Mouse (Mus musculus) kidney, adult 2 months (tissue): ENCODE data around the gene Arrb1. TPM values are rescaled to one million over a fixed set of nuclear protein-coding genes. Genes with fewer than 3 reads are reported as not detected.

Source experiments
- DNase-seq: peaks from one replicate; pipeline ENCODE4 v3.0.0; 2021
- H3K27ac ChIP-seq: fragments of 200-500 bp; 2 replicates; pipeline ENCODE4 v1.5.1; 2012; ENCODE audit warnings: low read depth, low read length, control low read depth, inconsistent platforms; ENCODE audit not compliant: insufficient read depth
- H3K27me3 ChIP-seq: fragments of 200-500 bp; replicated peaks from 2 replicates; pipeline ENCODE4 v1.6.1; 2012; ENCODE audit warnings: mild to moderate bottlenecking, moderate library complexity, low read length, inconsistent platforms; ENCODE audit not compliant: control insufficient read depth, insufficient read depth
- H3K36me3 ChIP-seq: fragments of 200-500 bp; 2 replicates; pipeline ENCODE4 v1.6.1; 2012; ENCODE audit warnings: mild to moderate bottlenecking, moderate library complexity, low read length, inconsistent platforms; ENCODE audit not compliant: control insufficient read depth, insufficient read depth
- H3K4me1 ChIP-seq: fragments of 200-500 bp; 2 replicates; pipeline ENCODE4 v1.6.1; 2011; ENCODE audit warnings: low read length; ENCODE audit not compliant: control insufficient read depth, insufficient read depth
- H3K4me3 ChIP-seq: fragments of 200-500 bp; 2 replicates; pipeline ENCODE4 v1.5.1; 2011; ENCODE audit warnings: mild to moderate bottlenecking, low read depth, low read length, control low read depth; ENCODE audit not compliant: insufficient read depth
- CTCF ChIP-seq: fragments of 200-500 bp; conservative IDR thresholded peaks from 2 replicates; pipeline ENCODE4 v1.5.1; 2011; ENCODE audit warnings: low read depth, mild to moderate bottlenecking, control low read depth, low read length, moderate library complexity, mixed read lengths; ENCODE audit not compliant: insufficient read depth, insufficient read length
- POLR2A ChIP-seq: fragments of 200-500 bp; IDR thresholded peaks from one replicate; pipeline ENCODE4 v1.6.1; 2011; ENCODE audit warnings: low read depth, low read length, control low read depth
- WGBS: fragments of 180-500 bp; shearing (Covaris S2); methylation state at CpG from one replicate; pipeline ENCODE4 v1.1.7; 2018; 5-methylcytosine and 5-hydroxymethylcytosine counted together
- polyA plus RNA-seq: library from polyadenylated mRNA; depleted of rRNA; stranded (reverse); fragments of >200 nt; gene quantifications from 2 replicates; pipeline ENCODE4 v1.2.3, GENCODE M21; 2012

The Arrb1 gene
- polyA plus RNA-seq, 1 experiment, result 47.1 TPM

- 77% methylated on average over 5 of the region's 5 CpGs for WGBS
- no peak for TF ChIP-seq POLR2A
- no peak for TF ChIP-seq CTCF
- H3K36me3 ChIP-seq, result no peaks in the 10 kb centered on the region
- no peak for DNase-seq
- H3K4me1 ChIP-seq, result peaks cover 48% of the 10 kb centered on the region
- no peak overlapping the region for H3K27ac ChIP-seq
- no peaks in the 10 kb centered on the region for H3K27me3 ChIP-seq
- H3K4me3 ChIP-seq, result no peak overlapping the region
Measured at GRCm38 (mm10) chr7:99549668-99550067, 14.4 kb downstream of the Arrb1 start.

- Histone ChIP-seq H3K36me3 (no peaks in the 10 kb centered on the region), H3K27ac (no peak overlapping the region), H3K27me3 (no peaks in the 10 kb centered on the region), H3K4me3 (no peak overlapping the region), H3K4me1 (peaks cover 28% of the 10 kb centered on the region)
- no peak for DNase-seq
- TF ChIP-seq POLR2A (no peak), CTCF (no peak)
- 98% methylated on average over 3 of the region's 3 CpGs for WGBS
Measured at GRCm38 (mm10) chr7:99551623-99552022, 16.4 kb downstream of the Arrb1 start.

- WGBS, result 31% methylated on average over 9 of the region's 9 CpGs
- Histone ChIP-seq H3K4me3 (no peak overlapping the region), H3K36me3 (no peaks in the 10 kb centered on the region), H3K27ac (peak overlapping the region; percentile 63), H3K27me3 (no peaks in the 10 kb centered on the region), H3K4me1 (peaks cover 26% of the 10 kb centered on the region)
- TF ChIP-seq POLR2A (no peak), CTCF (no peak)
- peak; percentile 64 for DNase-seq
Measured at GRCm38 (mm10) chr7:99553222-99553884, 18.1 kb downstream of the Arrb1 start.

- 8% methylated on average over 4 of the region's 4 CpGs for WGBS
- Histone ChIP-seq H3K36me3 (no peaks in the 10 kb centered on the region), H3K4me3 (no peak overlapping the region), H3K27ac (peak overlapping the region; percentile 63), H3K27me3 (no peaks in the 10 kb centered on the region), H3K4me1 (peaks cover 26% of the 10 kb centered on the region)
- TF ChIP-seq CTCF (no peak), POLR2A (no peak)
- peak; percentile 36 for DNase-seq
Measured at GRCm38 (mm10) chr7:99553885-99554269, 18.6 kb downstream of the Arrb1 start.

- H3K4me3 ChIP-seq, result no peak overlapping the region
- DNase-seq, result peak; percentile 75
- no peak overlapping the region for H3K27ac ChIP-seq
- TF ChIP-seq CTCF (peak; percentile 89), POLR2A (no peak)
- H3K4me1 ChIP-seq, result peaks cover 25% of the 10 kb centered on the region
- WGBS, result 18% methylated on average over 6 of the region's 6 CpGs
- no peaks in the 10 kb centered on the region for H3K27me3 ChIP-seq
- H3K36me3 ChIP-seq, result no peaks in the 10 kb centered on the region
Measured at GRCm38 (mm10) chr7:99555862-99556261, 20.6 kb downstream of the Arrb1 start.

GRCm38 (mm10) chr7:99559091-99559490 lies 23.8 kb downstream of the Arrb1 start:
- TF ChIP-seq CTCF (no peak), POLR2A (no peak)
- no peaks in the 10 kb centered on the region for H3K27me3 ChIP-seq
- no peaks in the 10 kb centered on the region for H3K36me3 ChIP-seq
- DNase-seq, result no peak
- whole genome bisulfite sequencing, result 62% methylated on average over 11 of the region's 11 CpGs
- H3K4me1 ChIP-seq, result peaks cover 4% of the 10 kb centered on the region; the same call in 1 of the 2 replicates
- H3K4me3 ChIP-seq, result no peak overlapping the region
- H3K27ac ChIP-seq, result no peak overlapping the region

GRCm38 (mm10) chr7:99562478-99562877 lies 27.2 kb downstream of the Arrb1 start:
- WGBS, result 24% methylated on average over 5 of the region's 5 CpGs
- TF ChIP-seq POLR2A, result no peak
- no peak for TF ChIP-seq CTCF
- Histone ChIP-seq H3K4me3 (no peak overlapping the region), H3K36me3 (no peaks in the 10 kb centered on the region), H3K27me3 (no peaks in the 10 kb centered on the region), H3K4me1 (no peaks in the 10 kb centered on the region), H3K27ac (no peak overlapping the region)
- DNase-seq, result peak; percentile 70
